Mouse (Mus musculus) hematopoietic stem cell, adult 5-6 weeks (primary cell): ENCODE data around the gene Ccdc171. TPM values are rescaled to one million over a fixed set of nuclear protein-coding genes. Genes with fewer than 3 reads are reported as not detected.
A peak's percentile ranks its signal among the peaks of the same experiment; 100 is the strongest.

Experiments used
- ATAC-seq, 2 experiments: fragments of 125-278 bp in 1 of 2; replicated peaks in 1 of 2; 2 replicates each; pipeline ENCODE4 v1.8.0; 2016 to 2017; ENCODE audit warnings: inconsistent platforms in 2 of 2, mild to moderate bottlenecking in 2 of 2, moderate number of reproducible peaks in 2 of 2, low read depth in 1 of 2, moderate TSS enrichment in 1 of 2; ENCODE audit not compliant: low FRiP score in 2 of 2, poor library complexity in 2 of 2, severe bottlenecking in 2 of 2, insufficient read depth in 1 of 2, low TSS enrichment in 1 of 2
- total RNA-seq: library from RNA; stranded (forward); fragments of 172-1452, 232-1000 nt; gene quantifications from 2 replicates; pipeline ENCODE4 v1.2.3, GENCODE M21; 2017

The Ccdc171 gene
- total RNA-seq, 1 experiment from 2014 or later, result 21.8 TPM

DNA sequence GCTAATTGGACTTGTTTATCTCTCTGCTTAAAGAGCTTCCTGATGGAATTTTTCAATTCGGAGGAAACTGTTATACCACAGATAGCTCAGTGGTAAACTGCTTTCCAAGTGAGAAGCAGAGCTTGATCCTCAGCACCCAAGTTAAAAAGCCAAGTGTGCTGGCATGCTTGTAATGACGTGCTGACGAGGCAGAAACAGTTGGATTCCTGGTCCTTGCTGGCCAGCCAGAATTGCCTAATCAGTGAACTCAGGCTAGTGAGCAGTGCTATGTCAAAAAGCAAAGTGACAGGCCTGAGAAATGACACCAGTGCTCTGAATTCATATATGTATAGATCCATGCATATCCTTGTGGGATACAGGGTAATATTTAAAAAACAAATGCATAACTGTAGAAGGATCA is 174.8 kb downstream of the Ccdc171 start:
- ATAC-seq, result no peak

- no peak for ATAC-seq
Measured at GRCm38 (mm10) chr4:83716996-83717395, 191.7 kb downstream of the Ccdc171 start.

- no peak for ATAC-seq
Measured at GRCm38 (mm10) chr4:83719816-83720215, 194.5 kb downstream of the Ccdc171 start.

GRCm38 (mm10) chr4:83725136-83725535 is 199.8 kb downstream of the Ccdc171 start:
- ATAC-seq, result no peak

DNA sequence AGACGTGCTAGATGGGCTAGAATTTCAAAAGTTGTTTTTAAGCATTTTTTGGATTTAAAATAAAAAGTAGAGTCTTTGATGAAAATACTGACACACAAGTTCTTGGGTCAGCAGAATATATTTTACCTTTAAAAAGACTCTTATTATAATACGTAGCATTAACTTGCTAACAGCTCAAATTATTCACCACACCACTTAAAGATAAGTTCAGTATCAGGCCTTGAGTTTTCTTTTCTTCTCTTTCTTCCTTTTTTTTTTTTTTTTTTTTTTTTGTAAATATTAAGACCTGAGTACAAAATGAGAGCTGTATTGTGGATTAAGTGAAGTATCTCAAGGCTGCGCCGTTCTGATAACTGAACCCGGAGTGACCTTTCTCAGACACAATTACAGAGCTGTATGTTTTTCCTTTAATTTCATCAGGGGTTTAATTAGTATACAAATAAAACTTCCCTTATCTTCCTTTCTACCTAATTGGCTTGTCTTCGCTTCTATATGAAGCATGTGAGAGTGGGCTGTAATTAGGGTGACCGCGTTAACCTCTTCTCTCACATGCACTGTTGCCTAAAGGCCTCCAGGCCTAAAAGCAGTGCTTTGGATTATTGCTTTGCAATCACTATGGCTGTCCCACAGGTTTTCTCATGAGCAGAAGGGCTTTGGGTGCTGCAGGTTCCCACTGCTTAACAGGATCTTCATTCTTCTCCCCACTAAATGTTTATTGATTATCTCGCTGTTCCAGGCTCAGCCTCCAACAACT is 214.0 kb downstream of the Ccdc171 start:
- ATAC-seq, result no peak

GRCm38 (mm10) chr4:83739891-83740277 is 214.5 kb downstream of the Ccdc171 start:
- no peak for ATAC-seq

- ATAC-seq, result no peak
Measured at GRCm38 (mm10) chr4:83742806-83743460, 217.6 kb downstream of the Ccdc171 start.

DNA sequence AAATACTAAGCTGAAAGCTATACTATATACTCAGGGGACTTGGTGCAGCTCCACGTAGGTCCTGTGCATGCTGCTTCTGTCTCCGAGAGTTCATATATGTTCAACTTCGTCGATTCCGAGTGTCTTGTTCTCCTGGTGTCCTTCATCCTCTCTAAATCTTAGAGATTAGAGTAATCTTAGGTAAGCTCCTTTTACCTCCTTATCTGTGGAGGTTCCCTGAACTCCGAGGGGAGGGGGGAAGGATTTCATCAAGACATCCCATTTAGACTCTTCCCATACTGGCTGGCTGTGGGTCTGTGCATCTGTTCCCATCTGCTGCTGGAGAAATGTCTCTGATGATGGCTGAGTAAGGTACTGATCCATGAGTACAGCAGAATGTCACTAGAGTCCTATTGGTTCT is 249.8 kb downstream of the Ccdc171 start:
- ATAC-seq, result no peak

GRCm38 (mm10) chr4:83780044-83780443 is 254.7 kb downstream of the Ccdc171 start:
- no peak for ATAC-seq

GRCm38 (mm10) chr4:83785115-83785514 is 259.8 kb downstream of the Ccdc171 start:
- no peak for ATAC-seq

DNA sequence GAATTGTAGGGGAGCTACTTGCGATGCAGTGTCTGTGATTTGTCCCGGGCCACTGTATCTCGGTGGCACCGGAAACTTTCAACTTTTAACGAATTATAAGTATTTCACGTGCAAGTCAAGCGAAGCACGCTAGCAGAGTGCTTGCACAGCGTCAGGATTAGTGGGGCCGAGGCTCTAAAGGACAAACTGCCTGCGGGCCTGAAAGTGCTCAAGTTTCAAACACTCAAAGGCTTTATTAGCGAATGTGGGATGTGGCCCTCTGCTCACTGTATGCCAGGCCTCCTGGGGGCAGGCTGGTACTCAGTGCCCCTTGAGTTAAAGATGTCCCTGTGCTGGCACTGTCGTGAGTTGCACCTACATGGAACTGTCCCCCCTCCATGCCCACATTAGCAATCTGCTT is 266.5 kb downstream of the Ccdc171 start:
- no peak for ATAC-seq

- ATAC-seq, result peak; percentile 64 to 67; a peak in 3 of 4 replicates
Measured at GRCm38 (mm10) chr4:83794315-83794922, 269.1 kb downstream of the Ccdc171 start.

- no peak for ATAC-seq
Measured at GRCm38 (mm10) chr4:83794930-83795459, 269.6 kb downstream of the Ccdc171 start.

DNA sequence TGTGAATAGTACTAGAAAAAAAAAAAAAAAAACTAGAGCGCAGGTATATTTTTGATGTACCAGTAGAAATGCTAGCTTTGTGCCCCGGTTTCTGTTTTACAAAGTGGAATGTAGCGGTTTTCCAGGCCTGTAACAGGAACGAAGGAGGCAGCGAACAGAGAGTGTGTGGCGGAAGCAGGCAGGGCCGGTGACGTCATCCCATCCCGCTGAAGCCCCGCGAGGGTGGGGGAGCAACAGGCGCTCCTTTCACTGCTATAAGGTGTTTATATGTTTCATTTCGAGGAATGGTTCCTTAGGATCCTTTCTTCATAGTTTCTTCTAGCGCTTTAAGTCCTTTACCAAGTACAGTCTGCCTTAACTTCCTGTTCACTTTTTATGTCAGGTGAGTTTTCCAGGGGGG is 272.6 kb downstream of the Ccdc171 start:
- no peak for ATAC-seq

DNA sequence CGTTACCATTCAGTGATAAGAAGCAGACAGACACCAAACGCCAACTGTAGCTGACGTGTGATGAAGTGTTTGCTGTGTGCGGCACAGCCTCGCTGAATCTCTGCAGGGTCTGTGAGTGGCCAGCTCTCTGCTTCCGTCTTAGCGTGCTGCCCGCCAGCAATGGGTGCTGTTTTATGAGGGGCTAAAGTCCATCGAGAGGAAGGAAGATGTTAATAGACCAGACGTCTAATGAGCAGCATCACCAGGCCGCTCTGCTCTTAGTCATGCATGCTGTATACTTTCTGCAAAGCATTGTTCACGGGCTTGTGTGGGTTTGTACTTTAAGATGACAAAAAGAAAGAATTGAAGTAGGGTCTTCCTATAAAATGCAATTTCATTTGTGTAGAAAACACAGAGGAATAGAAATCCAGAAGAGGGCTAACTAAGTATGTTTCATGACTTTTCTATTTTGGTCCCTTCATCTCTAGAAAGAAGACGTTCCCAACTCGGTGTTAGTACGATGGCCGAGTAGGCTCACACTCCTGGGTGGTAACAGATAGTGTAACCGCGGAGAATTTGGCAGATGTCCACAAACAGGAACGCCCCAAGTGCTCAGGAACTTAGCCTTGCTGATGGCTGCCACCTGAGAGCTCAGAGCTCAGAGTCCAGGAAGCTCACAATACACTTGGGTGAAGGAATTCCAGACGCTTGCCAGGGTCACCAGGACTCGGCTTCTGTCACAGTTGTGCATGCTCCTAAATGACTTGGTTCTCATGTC is 273.5 kb downstream of the Ccdc171 start:
- no peak for ATAC-seq

DNA sequence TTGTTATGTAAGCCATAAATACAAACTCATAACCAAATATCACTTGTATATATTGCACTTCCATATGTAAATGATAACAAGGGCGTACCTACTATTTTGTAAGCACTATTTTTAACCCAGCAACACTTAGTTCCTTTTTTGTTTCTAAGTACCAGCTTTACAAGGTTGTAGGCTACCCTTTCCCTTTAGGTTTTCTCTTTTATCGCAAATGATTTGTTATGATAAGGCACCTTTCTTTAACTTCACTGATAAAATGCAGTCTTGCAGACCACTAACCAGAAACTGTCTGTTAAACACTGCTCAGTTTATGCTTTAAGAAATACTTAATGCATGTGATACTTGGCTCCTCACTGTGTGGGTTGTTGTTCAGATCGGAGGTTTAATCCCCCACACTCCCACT is 275.1 kb downstream of the Ccdc171 start:
- no peak for ATAC-seq

DNA sequence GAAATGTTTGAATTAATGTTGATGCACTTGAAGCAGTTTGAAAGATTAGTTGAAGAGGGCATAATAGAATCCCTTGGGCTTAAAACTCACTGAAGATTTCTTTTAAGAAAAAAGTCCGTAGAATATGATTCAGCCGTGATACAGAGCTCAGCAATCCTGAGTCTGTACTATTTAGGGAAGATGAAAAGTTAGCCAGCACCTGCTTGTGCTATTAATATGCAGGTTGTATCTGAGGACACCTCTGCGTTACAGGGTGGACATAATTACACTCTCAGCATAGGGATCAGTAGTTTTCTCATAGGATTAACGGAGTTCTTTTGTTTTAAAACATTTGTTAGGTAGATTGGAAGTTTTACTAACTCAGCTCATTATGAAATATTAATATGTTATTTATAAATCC is 291.6 kb downstream of the Ccdc171 start:
- ATAC-seq, result no peak
